Mouse (Mus musculus) embryonic fibroblast, embryonic 13.5 days (primary cell): ENCODE results near the gene Agap1. TPM values are rescaled to one million over a fixed set of nuclear protein-coding genes. Genes with fewer than 3 reads are reported as not detected.

Source experiments
- H3K27ac ChIP-seq: 2 replicates; pipeline ENCODE4 v1.5.1; 2012; ENCODE audit warnings: low read length, control low read depth, inconsistent platforms; ENCODE audit not compliant: insufficient read depth
- H3K4me1 ChIP-seq: 2 replicates; pipeline ENCODE4 v1.6.1; 2011; ENCODE audit warnings: low read length; ENCODE audit not compliant: control insufficient read depth, insufficient read depth
- H3K4me3 ChIP-seq: 2 replicates; pipeline ENCODE4 v1.5.1; 2011; ENCODE audit warnings: mild to moderate bottlenecking, control low read depth, low read length; ENCODE audit not compliant: insufficient read depth
- CTCF ChIP-seq: IDR thresholded peaks from 2 replicates; pipeline ENCODE4 v1.5.1; 2011; ENCODE audit warnings: mild to moderate bottlenecking, control low read depth, low read length, moderate library complexity, borderline replicate concordance; ENCODE audit not compliant: insufficient read depth
- POLR2A ChIP-seq: IDR thresholded peaks from 2 replicates; pipeline ENCODE4 v1.6.1; 2011; ENCODE audit warnings: low read depth, mild to moderate bottlenecking, control low read depth, low read length, moderate library complexity
- polyA plus RNA-seq: library from polyadenylated mRNA; stranded (reverse); fragments of >200 nt; gene quantifications from 2 replicates; pipeline ENCODE4 v1.2.4, GENCODE M21; 2011; ENCODE audit warnings: low read depth; ENCODE audit not compliant: missing spikeins, insufficient read length

The Agap1 gene
- polyA plus RNA-seq, 1 experiment = 32.1 TPM

- H3K27ac ChIP-seq = no peak overlapping the region
- H3K4me3 ChIP-seq = no peak overlapping the region
- TF ChIP-seq POLR2A = no peak
- TF ChIP-seq CTCF = no peak
- H3K4me1 ChIP-seq = 0 out of 2 replicates have a peak, but pooled peaks cover 2% of the 10 kb centered on the region
These were observed 300.8 kb downstream of the Agap1 start for GRCm38 (mm10) chr1:89755358-89755757.

DNA sequence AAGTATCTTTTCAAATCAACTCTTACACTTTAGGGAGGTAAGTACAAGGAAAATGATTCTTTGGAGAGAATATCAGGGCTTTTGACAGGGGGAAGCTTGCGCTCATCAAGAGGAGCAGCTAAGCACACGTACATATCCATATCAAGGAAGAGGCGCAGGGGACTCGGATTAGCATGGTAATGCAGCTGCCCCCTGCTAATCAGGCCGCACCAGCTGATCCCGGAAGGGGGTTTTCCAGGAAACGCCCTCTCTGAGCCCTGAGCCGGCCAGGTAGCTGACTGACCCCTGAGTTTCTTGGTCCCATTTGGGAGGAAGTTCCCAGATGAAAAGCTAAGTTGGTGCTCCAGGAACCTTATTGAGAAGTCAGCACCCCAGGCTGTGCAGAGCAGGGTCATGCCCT, 301.8 kb downstream of the Agap1 start:
- Histone ChIP-seq H3K4me3 (no peak overlapping the region), H3K27ac (no peak overlapping the region), H3K4me1 (no peaks in the 10 kb centered on the region)
- no peak for TF ChIP-seq CTCF
- TF ChIP-seq POLR2A = no peak

DNA sequence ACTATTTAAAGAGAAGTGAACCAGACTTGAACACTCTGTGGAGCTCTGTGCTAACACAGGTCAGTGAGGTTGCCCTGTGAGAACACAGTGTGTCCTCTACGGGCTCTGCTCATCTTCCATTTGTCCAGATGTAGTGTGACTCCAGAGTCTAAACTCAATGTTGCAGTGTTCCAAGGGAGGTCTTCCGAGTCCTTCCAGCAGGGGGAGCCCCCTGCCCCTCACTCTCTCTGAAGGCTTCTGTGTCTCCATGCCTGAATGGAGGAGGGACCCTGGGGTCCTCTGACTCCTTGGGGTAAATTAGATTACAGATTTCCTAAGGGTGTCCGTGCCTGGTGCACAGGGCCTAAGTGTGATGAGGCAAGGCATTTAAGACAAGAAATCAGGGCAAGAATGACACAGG, 302.9 kb downstream of the Agap1 start:
- no peak overlapping the region for H3K27ac ChIP-seq
- no peaks in the 10 kb centered on the region for H3K4me1 ChIP-seq
- H3K4me3 ChIP-seq = no peak overlapping the region
- TF ChIP-seq POLR2A (no peak), CTCF (no peak)

- Histone ChIP-seq H3K27ac (no peak overlapping the region), H3K4me3 (no peak overlapping the region), H3K4me1 (no peaks in the 10 kb centered on the region)
- TF ChIP-seq CTCF (no peak), POLR2A (no peak)
These were observed 309.3 kb downstream of the Agap1 start for GRCm38 (mm10) chr1:89763912-89764311.

DNA sequence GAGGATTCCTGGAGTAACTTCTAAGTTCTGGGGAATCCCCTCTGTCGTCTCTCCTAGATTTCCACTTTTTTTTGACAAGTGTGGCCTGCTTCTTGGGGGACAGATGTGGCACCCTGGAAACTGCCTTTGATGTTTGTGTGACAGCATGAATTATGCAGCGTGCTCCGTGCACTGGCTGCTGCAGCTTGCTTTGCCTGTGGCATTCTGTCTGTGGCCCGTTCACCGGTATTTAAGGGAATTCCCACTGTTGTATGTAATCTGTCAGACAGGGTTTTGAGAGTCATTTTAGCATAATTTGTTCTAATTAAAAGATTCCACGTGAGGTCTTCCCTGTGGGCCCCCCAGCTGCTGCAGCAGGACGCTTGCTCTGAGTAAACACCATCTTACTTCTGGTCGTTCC, 312.3 kb downstream of the Agap1 start:
- no peak overlapping the region for H3K27ac ChIP-seq
- TF ChIP-seq CTCF = no peak
- no peak for TF ChIP-seq POLR2A
- no peak overlapping the region for H3K4me3 ChIP-seq
- H3K4me1 ChIP-seq = no peaks in the 10 kb centered on the region

DNA sequence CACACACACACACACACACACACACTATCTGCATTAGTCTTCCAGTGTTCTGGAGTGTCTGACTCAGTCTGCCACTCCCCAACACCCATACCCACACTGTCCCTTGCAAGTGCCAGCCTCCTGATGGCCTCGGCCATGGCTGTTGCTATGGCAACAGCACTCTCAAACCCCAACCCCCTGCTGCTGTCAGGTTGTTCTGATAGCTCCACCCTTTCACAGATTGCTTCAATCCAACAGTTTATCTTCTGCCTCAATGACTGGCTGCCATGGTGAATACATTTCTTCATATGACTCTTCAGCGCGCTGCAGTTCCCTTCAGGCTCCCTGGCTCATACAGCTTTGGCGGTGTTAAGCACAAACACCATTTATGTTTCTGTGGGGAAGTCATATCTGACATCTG, 315.0 kb downstream of the Agap1 start:
- Histone ChIP-seq H3K27ac (no peak overlapping the region), H3K4me3 (no peak overlapping the region), H3K4me1 (no peaks in the 10 kb centered on the region)
- TF ChIP-seq CTCF = no peak
- TF ChIP-seq POLR2A = no peak

DNA sequence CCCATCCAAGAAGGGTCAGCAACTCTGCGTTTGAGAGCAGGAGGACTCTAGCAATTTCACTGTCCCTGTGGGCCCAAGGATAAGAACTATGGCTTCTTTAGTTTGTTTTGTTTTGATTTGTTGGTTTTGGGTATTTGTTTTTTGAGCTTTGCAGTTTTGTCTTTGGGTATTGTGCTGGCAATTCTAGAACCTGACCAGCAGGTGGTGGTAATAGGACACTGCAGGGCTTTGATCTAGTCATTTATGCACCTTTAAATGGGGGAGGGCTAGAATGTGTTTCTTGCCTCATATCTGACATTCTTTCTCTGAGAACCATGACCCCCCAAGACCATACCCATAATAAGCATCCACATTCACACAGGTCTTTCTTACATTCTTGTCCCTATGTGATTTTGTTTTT, 315.7 kb downstream of the Agap1 start:
- no peak overlapping the region for H3K27ac ChIP-seq
- TF ChIP-seq POLR2A = no peak
- H3K4me1 ChIP-seq = no peaks in the 10 kb centered on the region
- H3K4me3 ChIP-seq = no peak overlapping the region

DNA sequence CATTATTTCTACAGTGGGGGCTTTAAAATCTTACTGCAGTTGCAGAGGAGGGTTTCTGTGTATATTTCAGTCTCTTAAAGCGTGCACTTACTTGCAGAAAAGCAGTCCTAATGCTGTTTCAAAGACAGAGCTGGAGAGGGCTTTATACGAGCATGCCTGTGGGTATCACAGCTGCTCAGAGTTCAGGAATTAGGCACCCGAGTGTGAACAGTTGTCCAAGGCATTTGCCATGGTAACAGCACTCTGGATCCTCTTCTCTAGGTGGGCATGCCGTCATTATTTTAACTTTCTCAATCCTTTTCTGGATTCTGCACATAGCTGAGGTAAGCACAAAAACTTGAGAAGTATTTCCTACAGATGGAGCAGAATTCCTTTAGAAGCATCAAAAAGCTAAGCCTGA, 321.1 kb downstream of the Agap1 start:
- no peak for TF ChIP-seq POLR2A
- TF ChIP-seq CTCF = no peak
- Histone ChIP-seq H3K27ac (no peak overlapping the region), H3K4me1 (no peaks in the 10 kb centered on the region), H3K4me3 (no peak overlapping the region)

DNA sequence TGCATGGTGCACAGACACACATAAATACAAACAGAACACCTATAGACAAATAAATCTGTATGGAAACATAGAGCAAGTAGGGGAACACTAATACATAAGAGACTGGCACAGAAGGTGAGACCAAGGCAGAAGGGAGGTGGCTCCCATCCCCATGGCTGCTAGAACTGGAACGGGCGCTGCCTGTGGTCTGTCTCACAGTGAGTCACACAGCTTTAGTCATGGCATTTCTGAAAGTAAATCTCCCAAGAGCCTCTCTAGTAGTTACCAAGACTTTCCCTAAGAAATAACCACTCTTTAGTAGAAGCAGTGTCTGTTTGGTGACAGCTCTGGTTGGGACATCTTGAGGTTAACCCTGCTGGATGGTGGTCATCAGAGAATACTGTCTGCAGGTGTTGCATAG, 326.1 kb downstream of the Agap1 start:
- TF ChIP-seq CTCF (no peak), POLR2A (no peak)
- Histone ChIP-seq H3K27ac (no peak overlapping the region), H3K4me3 (no peak overlapping the region), H3K4me1 (peaks cover 5% of the 10 kb centered on the region)

- Histone ChIP-seq H3K4me3 (no peak overlapping the region), H3K27ac (no peak overlapping the region), H3K4me1 (peaks cover 5% of the 10 kb centered on the region)
- TF ChIP-seq CTCF (no peak), POLR2A (no peak)
These were observed 327.3 kb downstream of the Agap1 start for GRCm38 (mm10) chr1:89781861-89782260.

DNA sequence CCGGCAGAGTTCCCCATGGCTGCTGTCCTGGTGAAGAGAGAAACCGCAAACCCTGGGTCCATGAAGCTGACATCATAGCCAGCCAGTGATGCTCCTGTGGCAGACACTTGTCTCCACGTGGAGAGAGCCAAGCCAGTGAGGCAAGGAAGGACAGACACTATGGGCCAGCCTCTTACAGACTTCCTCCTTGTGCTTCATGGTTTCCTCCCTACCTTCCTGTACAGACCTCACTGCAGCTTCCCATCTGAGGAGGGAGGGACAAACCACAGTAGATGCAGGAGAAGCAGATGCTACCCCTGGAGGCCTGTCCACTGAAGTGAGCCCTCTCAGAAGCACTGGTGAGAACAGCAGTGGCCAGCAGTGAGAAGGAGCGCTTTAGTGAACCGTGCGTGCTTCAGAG, 332.2 kb downstream of the Agap1 start:
- Histone ChIP-seq H3K27ac (no peak overlapping the region), H3K4me1 (peaks cover 5% of the 10 kb centered on the region), H3K4me3 (no peak overlapping the region)
- TF ChIP-seq POLR2A (no peak), CTCF (no peak)
